Mouse (Mus musculus) adrenal gland (tissue): ENCODE measurements at regions not wholly inside any gene's neighbourhood (a gene's known extent, or its start where the extent isn't known, plus 50 kb on each side); places are given as distances from the start of the nearest gene placed in this dataset.

ENCODE experiments used
- intact Hi-C: fragments of 180-260 bp; cut with DNase I; formaldehyde crosslinking; loops from one replicate; pipeline ENCODE4 v1.15.1; 2025

- intact Hi-C loops, result no loop called here
These were observed 215.8 kb upstream of the Tank start for GRCm38 (mm10) chr2:61362606-61363005.

- intact Hi-C loops, result no loop called here
These were observed 217.0 kb upstream of the Tank start for GRCm38 (mm10) chr2:61361394-61361793.

GRCm38 (mm10) chr2:61354104-61354503 is 224.3 kb upstream of the Tank start:
- intact Hi-C loops, result no loop called here

- intact Hi-C loops, result no loop called here
These were observed 230.9 kb upstream of the Tank start for GRCm38 (mm10) chr2:61347451-61347850.

GRCm38 (mm10) chr2:61346012-61346760 is 232.2 kb upstream of the Tank start:
- intact Hi-C loops, result no loop called here

GRCm38 (mm10) chr2:61345311-61345710 is 233.1 kb upstream of the Tank start:
- intact Hi-C loops, result no loop called here

GRCm38 (mm10) chr2:61344556-61345131 is 233.7 kb upstream of the Tank start:
- intact Hi-C loops, result no loop called here

- intact Hi-C loops, result no loop called here
These were observed 237.1 kb upstream of the Tank start for GRCm38 (mm10) chr2:61341254-61341653.

- intact Hi-C loops, result no loop called here
These were observed 259.2 kb upstream of the Tank start for GRCm38 (mm10) chr2:61319226-61319625.

- intact Hi-C loops, result no loop called here
These were observed 268.0 kb upstream of the Tank start for GRCm38 (mm10) chr2:61310405-61310804.

GRCm38 (mm10) chr2:61309219-61309618 is 269.2 kb upstream of the Tank start:
- intact Hi-C loops, result no loop called here

GRCm38 (mm10) chr2:61297135-61297534 is 281.2 kb upstream of the Tank start:
- intact Hi-C loops, result loop anchor here (2.0 to 10.0 kb wide), 2 partner anchors 106 to 492 kb away; no protein-coding TSS in a partner anchor

- intact Hi-C loops, result loop anchor here (2.0 to 10.0 kb wide), 2 partner anchors 106 to 492 kb away; no protein-coding TSS in a partner anchor
These were observed 281.8 kb upstream of the Tank start for GRCm38 (mm10) chr2:61296606-61297005.

GRCm38 (mm10) chr2:61295261-61295964 is 283.0 kb upstream of the Tank start:
- intact Hi-C loops, result loop anchor here (10.0 kb wide), 1 partner anchor 491 kb away; no protein-coding TSS in a partner anchor

GRCm38 (mm10) chr2:61288246-61288645 is 290.1 kb upstream of the Tank start:
- intact Hi-C loops, result no loop called here

GRCm38 (mm10) chr2:61284706-61285105 is 293.7 kb upstream of the Tank start:
- intact Hi-C loops, result no loop called here

- intact Hi-C loops, result no loop called here
These were observed 294.4 kb upstream of the Tank start for GRCm38 (mm10) chr2:61283829-61284601.

- intact Hi-C loops, result no loop called here
These were observed 305.7 kb upstream of the Tank start for GRCm38 (mm10) chr2:61272721-61273120.

- intact Hi-C loops, result no loop called here
These were observed 304.7 kb upstream of the Rbms1 start for GRCm38 (mm10) chr2:61267706-61268105.

GRCm38 (mm10) chr2:61250068-61250800 is 287.2 kb upstream of the Rbms1 start:
- intact Hi-C loops, result no loop called here

- intact Hi-C loops, result no loop called here
These were observed 285.0 kb upstream of the Rbms1 start for GRCm38 (mm10) chr2:61247956-61248355.
